ENCODE assay signal across 12 mouse cellular contexts in genomic region chr4:35192725-35193124, GRCm38 (mm10). TPM values are rescaled to one million over a fixed set of nuclear protein-coding genes. Genes with fewer than 3 reads are reported as not detected.
DNase-seq lines count a peak whose midpoint lies in the region; ATAC-seq and TF ChIP-seq lines count a peak whose summit lies in the region.
"Had no signal": no experiment of that assay in that cellular context is flagged by ENCODE, and none has a peak within 500 bp of the region (broad histone marks: within the 10 kb centered on the region; RNA-seq: fewer than 3 reads in every experiment).

No protein-coding gene starts in this region.

- H3K4me2 ChIP-seq in forebrain, embryonic 13.5 days, result no peak overlapping the region
- no peak overlapping the region for H3K4me2 ChIP-seq in liver, postnatal 0 days (ENCODE audit: low read depth, low read length)
- H3K4me2 ChIP-seq in liver, embryonic 11.5 days, result no peak overlapping the region

- DNase-seq in forebrain, embryonic 10.5 days (ENCODE audit: extremely low spot score, low spot score), result no peak
- no peak for DNase-seq in liver, postnatal 0 days
- no peak for DNase-seq in liver, embryonic 11.5 days (ENCODE audit: low spot score)
- DNase-seq in embryo, embryonic 10 days (ENCODE audit: low spot score), result peak; percentile 43
- DNase-seq in naive thymus-derived CD4-positive, alpha-beta T cell, adult 2 months (ENCODE audit: low read depth), result peak; percentile 51
- DNase-seq in cerebellum, postnatal 36 days, result no peak
- DNase-seq in heart, postnatal 4 days, result no peak

- peak; percentile 42 for TF ChIP-seq CTCF in liver, postnatal 0 days (IDR thresholded peaks at IDR 0.05; ENCODE audit: low read depth)

- TF ChIP-seq EP300 in liver, postnatal 0 days (IDR thresholded peaks at IDR 0.05; ENCODE audit: low read depth), result no peak

- no peaks in the 10 kb centered on the region for H3K4me1 ChIP-seq in forebrain, embryonic 13.5 days
- H3K4me1 ChIP-seq in forebrain, embryonic 10.5 days, result no peaks in the 10 kb centered on the region
- H3K4me1 ChIP-seq in liver, postnatal 0 days (ENCODE audit: insufficient read depth), result no peaks in the 10 kb centered on the region
- H3K4me1 ChIP-seq in liver, embryonic 11.5 days (replicated peaks; ENCODE audit: control insufficient read depth, insufficient read depth, low read length), result 0 out of 2 replicates have a peak, but pooled peaks cover 4% of the 10 kb centered on the region

- H3K27me3 ChIP-seq in forebrain, embryonic 13.5 days, result no peaks in the 10 kb centered on the region
- H3K27me3 ChIP-seq in forebrain, embryonic 10.5 days (ENCODE audit: poor library complexity, severe bottlenecking), result no peaks in the 10 kb centered on the region
- H3K27me3 ChIP-seq in liver, postnatal 0 days (ENCODE audit: insufficient read depth, low read length), result no peaks in the 10 kb centered on the region
- no peaks in the 10 kb centered on the region for H3K27me3 ChIP-seq in liver, embryonic 11.5 days (replicated peaks; ENCODE audit: control insufficient read depth, insufficient read depth, low read length)

- 39% methylated on average over 7 of the region's 7 CpGs for WGBS in forebrain, embryonic 13.5 days
- 54% methylated on average over 7 of the region's 7 CpGs for WGBS in forebrain, embryonic 10.5 days
- WGBS in liver, postnatal 0 days (ENCODE audit: insufficient replicate concordance), result 50% methylated on average over 7 of the region's 7 CpGs
- WGBS in liver, embryonic 11.5 days, result 60% methylated on average over 7 of the region's 7 CpGs

- ATAC-seq in forebrain, embryonic 13.5 days, result peak; percentile 48; the same call in 1 of the 2 replicates
- ATAC-seq in liver, postnatal 0 days, result no peak
- no peak for ATAC-seq in liver, embryonic 11.5 days (replicated peaks; ENCODE audit: low FRiP score)

- peaks cover 24% of the 10 kb centered on the region for H3K36me3 ChIP-seq in forebrain, embryonic 13.5 days (ENCODE audit: poor library complexity, severe bottlenecking)
- H3K36me3 ChIP-seq in forebrain, embryonic 10.5 days (replicated peaks), result peaks cover 12% of the 10 kb centered on the region
- peaks cover 21% of the 10 kb centered on the region for H3K36me3 ChIP-seq in liver, postnatal 0 days (replicated peaks; ENCODE audit: insufficient read depth, low read length)
- H3K36me3 ChIP-seq in liver, embryonic 11.5 days (ENCODE audit: control insufficient read depth, insufficient read depth, low read length), result no peaks in the 10 kb centered on the region

- no peak overlapping the region for H3K9ac ChIP-seq in forebrain, embryonic 13.5 days
- H3K9ac ChIP-seq in liver, postnatal 0 days (replicated peaks), result no peak overlapping the region
- no peak overlapping the region for H3K9ac ChIP-seq in liver, embryonic 11.5 days (ENCODE audit: low read depth, low read length)

- H3K9me3 ChIP-seq in forebrain, embryonic 13.5 days (replicated peaks), result no peaks in the 10 kb centered on the region
- H3K9me3 ChIP-seq in forebrain, embryonic 10.5 days, result no peaks in the 10 kb centered on the region
- no peaks in the 10 kb centered on the region for H3K9me3 ChIP-seq in liver, postnatal 0 days (ENCODE audit: low read length)
- no peaks in the 10 kb centered on the region for H3K9me3 ChIP-seq in liver, embryonic 11.5 days (ENCODE audit: control insufficient read depth, low read length)

- no peak overlapping the region for H3K4me3 ChIP-seq in forebrain, embryonic 13.5 days
- H3K4me3 ChIP-seq in forebrain, embryonic 10.5 days, result no peak overlapping the region
- no peak overlapping the region for H3K4me3 ChIP-seq in liver, postnatal 0 days (ENCODE audit: low read depth, low read length)
- H3K4me3 ChIP-seq in liver, embryonic 11.5 days (ENCODE audit: low read depth, low read length), result no peak overlapping the region

- H3K27ac ChIP-seq in forebrain, embryonic 13.5 days, result no peak overlapping the region
- no peak overlapping the region for H3K27ac ChIP-seq in forebrain, embryonic 10.5 days
- no peak overlapping the region for H3K27ac ChIP-seq in liver, postnatal 0 days (ENCODE audit: low read depth)
- H3K27ac ChIP-seq in liver, embryonic 11.5 days (ENCODE audit: low read depth, low read length), result no peak overlapping the region

RNA-seq across cellular contexts. Expression of gene C9orf72, which starts 33.2 kb away (rescaled TPM):
- 32.9 and 35.4 TPM in 2 replicates for polyA plus RNA-seq in forebrain, embryonic 13.5 days (2015; fragmentation: Nextera tagmentation; extraction: Ambion mirVana)
- 14.3 and 17.1 TPM in 2 replicates for polyA plus RNA-seq in forebrain, embryonic 10.5 days (2016; fragmentation: Nextera tagmentation; extraction: Ambion mirVana)
- polyA plus RNA-seq in liver, postnatal 0 days (2015; fragmentation: Nextera tagmentation; extraction: Ambion mirVana), result 4.8 and 5.8 TPM in 2 replicates
- polyA plus RNA-seq in liver, embryonic 11.5 days (2014; fragmentation: Nextera tagmentation; extraction: Ambion mirVana), result 9.0 and 9.2 TPM in 2 replicates
- total RNA-seq in heart, postnatal 4 days (2021), result 10 to 100 TPM; 20.7 to 21.9 TPM

RNA-seq across cellular contexts. Expression of gene Mob3b, which starts 35.4 kb away (rescaled TPM):
- 12.4 and 12.6 TPM in 2 replicates for polyA plus RNA-seq in forebrain, embryonic 13.5 days (2015; fragmentation: Nextera tagmentation; extraction: Ambion mirVana)
- 20.3 and 24.1 TPM in 2 replicates for polyA plus RNA-seq in forebrain, embryonic 10.5 days (2016; fragmentation: Nextera tagmentation; extraction: Ambion mirVana)
- polyA plus RNA-seq in liver, postnatal 0 days (2015; fragmentation: Nextera tagmentation; extraction: Ambion mirVana), result 13.6 and 14.2 TPM in 2 replicates
- polyA plus RNA-seq in liver, embryonic 11.5 days (2014; fragmentation: Nextera tagmentation; extraction: Ambion mirVana), result 6.7 and 7.6 TPM in 2 replicates
- total RNA-seq in heart, postnatal 4 days (2021), result 1 to 10 TPM; 1.5 to 2.0 TPM

RNA-seq across cellular contexts. Expression of gene Ifnk, which starts 40.9 kb away (rescaled TPM):
- polyA plus RNA-seq in forebrain, embryonic 13.5 days (2015; fragmentation: Nextera tagmentation; extraction: Ambion mirVana), result 0.30 TPM in 1 of 2 replicates, not detected in the other
- 0.39 and 0.67 TPM in 2 replicates for polyA plus RNA-seq in forebrain, embryonic 10.5 days (2016; fragmentation: Nextera tagmentation; extraction: Ambion mirVana)
- polyA plus RNA-seq in liver, postnatal 0 days (2015; fragmentation: Nextera tagmentation; extraction: Ambion mirVana), result 0.27 and 0.50 TPM in 2 replicates
- polyA plus RNA-seq in liver, embryonic 11.5 days (2014; fragmentation: Nextera tagmentation; extraction: Ambion mirVana), result 0.39 TPM in 1 of 2 replicates, not detected in the other
- total RNA-seq in heart, postnatal 4 days (2021), result not detected
- total RNA-seq: granulocyte monocyte progenitor cell, adult 5-6 weeks; left cerebral cortex, postnatal 10 days had no signal
- polyA plus RNA-seq: neural tube, embryonic 14.5 days; urinary bladder, adult 2 months had no signal

Comparison
In these comparisons a context has a peak if more than half of its experiments do, and no peak if none do; other contexts are left out.
1. DNase-seq: peak in embryo, embryonic 10 days (single experiment) and naive thymus-derived CD4-positive, alpha-beta T cell, adult 2 months (single experiment); none in forebrain, embryonic 10.5 days (single experiment), liver, postnatal 0 days (single experiment), liver, embryonic 11.5 days (single experiment), cerebellum, postnatal 36 days (0 of 2) and heart, postnatal 4 days (single experiment).